Mouse (Mus musculus): ENCODE results near the gene Ptcd2. TPM values are rescaled to one million over a fixed set of nuclear protein-coding genes. Genes with fewer than 3 reads are reported as not detected.
A peak's percentile ranks its signal among the peaks of the same experiment; 100 is the strongest.
"Not testable (repeated sequence)": the region's sequence is repeated elsewhere in the genome, so short reads cannot be mapped to it uniquely, and the experiment has no call there.

Ptcd2 gene
- total RNA-seq, 2 experiments from 2014 or later = 28.8 to 30.5 TPM

GRCm38 (mm10) chr13:99351596-99351995 is 7.1 kb upstream of the Ptcd2 start:
- no peak for TF ChIP-seq CTCF (conservative IDR thresholded peaks at IDR 0.05)
- no peak for DNase-seq (ENCODE audit: low spot score in 2 of 2)
- no peak overlapping the region for H3K4me3 ChIP-seq
- no peak overlapping the region for H3K27ac ChIP-seq

- H3K4me3 ChIP-seq = no peak overlapping the region
- no peak for TF ChIP-seq CTCF (conservative IDR thresholded peaks at IDR 0.05)
Measured at GRCm38 (mm10) chr13:99351186-99351585, 6.7 kb upstream of the Ptcd2 start.

GRCm38 (mm10) chr13:99350009-99350408 is 5.5 kb upstream of the Ptcd2 start:
- TF ChIP-seq CTCF (conservative IDR thresholded peaks at IDR 0.05) = no peak
- DNase-seq (ENCODE audit: low spot score in 2 of 2) = no peak
- no peak overlapping the region for H3K27ac ChIP-seq
- H3K4me3 ChIP-seq = no peak overlapping the region

More at GRCm38 (mm10) chr13:99351186-99351585, 6.7 kb upstream of the Ptcd2 start:
- DNase-seq (ENCODE audit: low spot score in 2 of 2) = no peak
- H3K27ac ChIP-seq = no peak overlapping the region

- no peak for TF ChIP-seq CTCF (conservative IDR thresholded peaks at IDR 0.05)
- H3K27ac ChIP-seq = peak overlapping the region; percentile 96
- no peak for DNase-seq (ENCODE audit: low spot score in 2 of 2)
- peak overlapping the region; percentile 65 for H3K4me3 ChIP-seq
Measured at GRCm38 (mm10) chr13:99343876-99344598, 468 bp downstream of the Ptcd2 start.

- Histone ChIP-seq H3K27ac (no peak overlapping the region), H3K4me3 (no peak overlapping the region)
- no peak for DNase-seq (ENCODE audit: low spot score in 2 of 2)
- no peak for TF ChIP-seq CTCF (conservative IDR thresholded peaks at IDR 0.05)
Measured at GRCm38 (mm10) chr13:99341504-99341903, 3.0 kb downstream of the Ptcd2 start.

GRCm38 (mm10) chr13:99337510-99337909 is 7.0 kb downstream of the Ptcd2 start:
- Histone ChIP-seq H3K27ac (no peak overlapping the region), H3K4me3 (no peak overlapping the region)
- DNase-seq (ENCODE audit: low spot score in 2 of 2) = no peak
- TF ChIP-seq CTCF (conservative IDR thresholded peaks at IDR 0.05) = no peak

- Histone ChIP-seq H3K4me3 (no peak overlapping the region), H3K27ac (no peak overlapping the region)
- no peak for DNase-seq (ENCODE audit: low spot score in 2 of 2)
- TF ChIP-seq CTCF (conservative IDR thresholded peaks at IDR 0.05) = no peak
Measured at GRCm38 (mm10) chr13:99331255-99331654, 13.2 kb downstream of the Ptcd2 start.

GRCm38 (mm10) chr13:99324337-99324685 is 20.2 kb downstream of the Ptcd2 start:
- DNase-seq (ENCODE audit: low spot score in 2 of 2) = not testable (repeated sequence)

GRCm38 (mm10) chr13:99323632-99324336 is 20.7 kb downstream of the Ptcd2 start:
- H3K4me3 ChIP-seq = no peak overlapping the region
- no peak for TF ChIP-seq CTCF (conservative IDR thresholded peaks at IDR 0.05)
- peak overlapping the region; percentile 36; the same call in 1 of the 2 replicates for H3K27ac ChIP-seq
- no peak for DNase-seq (ENCODE audit: low spot score in 2 of 2)

More at GRCm38 (mm10) chr13:99324337-99324685, 20.2 kb downstream of the Ptcd2 start:
- H3K4me3 ChIP-seq, H3K27ac ChIP-seq: not testable (repeated sequence)

- not testable (repeated sequence) for DNase-seq (ENCODE audit: low spot score in 2 of 2); H3K4me3 ChIP-seq
- 0 out of 2 replicates have a peak overlapping the region, but pooled peaks have one; percentile 36 for H3K27ac ChIP-seq
Measured at GRCm38 (mm10) chr13:99322915-99323314, 21.6 kb downstream of the Ptcd2 start.

GRCm38 (mm10) chr13:99320453-99320852 is 24.1 kb downstream of the Ptcd2 start:
- no peak for TF ChIP-seq CTCF (conservative IDR thresholded peaks at IDR 0.05)
- Histone ChIP-seq H3K4me3 (no peak overlapping the region), H3K27ac (no peak overlapping the region)
- DNase-seq (ENCODE audit: low spot score in 2 of 2) = no peak

- peak; percentile 55 to 65 for DNase-seq (ENCODE audit: low spot score in 2 of 2)
- peak; percentile 82 for TF ChIP-seq CTCF (conservative IDR thresholded peaks at IDR 0.05)
- Histone ChIP-seq H3K27ac (peak overlapping the region; percentile 33; the same call in 1 of the 2 replicates), H3K4me3 (no peak overlapping the region)
Measured at GRCm38 (mm10) chr13:99317058-99317457, 27.4 kb downstream of the Ptcd2 start.

GRCm38 (mm10) chr13:99316366-99316765 is 28.1 kb downstream of the Ptcd2 start:
- peak overlapping the region; percentile 33; the same call in 1 of the 2 replicates for H3K27ac ChIP-seq
- no peak for TF ChIP-seq CTCF (conservative IDR thresholded peaks at IDR 0.05)
- DNase-seq (ENCODE audit: low spot score in 2 of 2) = no peak

More at GRCm38 (mm10) chr13:99316366-99316765, 28.1 kb downstream of the Ptcd2 start:
- no peak overlapping the region for H3K4me3 ChIP-seq
